Mouse (Mus musculus) stomach, postnatal 0 days (tissue): Measurements from ENCODE around the gene Bcar3. TPM values are rescaled to one million over a fixed set of nuclear protein-coding genes. Genes with fewer than 3 reads are reported as not detected.

ENCODE experiments used
- ATAC-seq: fragments of 200-750 bp; cut with Nextera tagmentation; 2 replicates; pipeline ENCODE4 v1.8.0; 2017; ENCODE audit not compliant: low FRiP score, low TSS enrichment
- DNase-seq: peaks from one replicate; pipeline ENCODE4 v3.0.0-alpha.2; 2016; ENCODE audit warnings: low spot score
- H3K27ac ChIP-seq: fragments of 300-500 bp; sonication (generic); replicated peaks from 2 replicates; pipeline ENCODE4 v1.5.1; 2014; ENCODE audit warnings: mild to moderate bottlenecking, control low read depth
- H3K27me3 ChIP-seq: fragments of 300-500 bp; sonication (generic); 2 replicates; pipeline ENCODE4 v1.6.1; 2014; ENCODE audit warnings: low read length; ENCODE audit not compliant: control insufficient read depth, insufficient read depth
- H3K36me3 ChIP-seq: fragments of 300-500 bp; sonication (generic); 2 replicates; pipeline ENCODE4 v1.6.1; 2014; ENCODE audit warnings: low read length, mixed read lengths; ENCODE audit not compliant: control insufficient read depth, insufficient read depth
- H3K4me1 ChIP-seq: fragments of 300-500 bp; sonication (generic); replicated peaks from 2 replicates; pipeline ENCODE4 v1.6.1; 2014; ENCODE audit warnings: antibody characterized with exemption; ENCODE audit not compliant: control insufficient read depth, insufficient read depth
- H3K4me2 ChIP-seq: fragments of 300-500 bp; sonication (generic); replicated peaks from 2 replicates; pipeline ENCODE4 v1.6.1; 2014; ENCODE audit warnings: low read depth, mild to moderate bottlenecking, control low read depth, moderate library complexity
- H3K4me3 ChIP-seq: fragments of 300-500 bp; sonication (generic); 2 replicates; pipeline ENCODE4 v1.5.1; 2014; ENCODE audit warnings: low read depth, low read length, control low read depth
- H3K9ac ChIP-seq: fragments of 300-500 bp; sonication (generic); 2 replicates; pipeline ENCODE4 v1.6.1; 2014; ENCODE audit warnings: mild to moderate bottlenecking, low read length, control low read depth, mixed read lengths
- H3K9me3 ChIP-seq: fragments of 300-500 bp; sonication (generic); 2 replicates; pipeline ENCODE4 v1.6.1; 2016; ENCODE audit warnings: low read length; ENCODE audit not compliant: control insufficient read depth
- CTCF ChIP-seq: IDR thresholded peaks from 2 replicates; pipeline ENCODE4 v1.5.1; 2016; ENCODE audit warnings: antibody characterized with exemption, low read depth, mild to moderate bottlenecking, moderate library complexity
- EP300 ChIP-seq: optimal IDR thresholded peaks from 2 replicates; pipeline ENCODE3; 2016; ENCODE audit warnings: antibody characterized with exemption
- WGBS: fragments of 180-500 bp; shearing (Covaris S2); extraction: QIAGEN DNeasy Blood & Tissue Kit; methylation state at CpG from one replicate; pipeline ENCODE4 v1.1.7; 2014; 5-methylcytosine and 5-hydroxymethylcytosine counted together
- polyA plus RNA-seq: library from polyadenylated mRNA; unstranded; fragments of >200 nt; fragmentation: Nextera tagmentation; extraction: Ambion mirVana; gene quantifications from 2 replicates; pipeline ENCODE4 v1.2.1, GENCODE M21; 2015

Gene Bcar3
- polyA plus RNA-seq, 1 experiment from 2014 or later: 12.6 TPM

DNA sequence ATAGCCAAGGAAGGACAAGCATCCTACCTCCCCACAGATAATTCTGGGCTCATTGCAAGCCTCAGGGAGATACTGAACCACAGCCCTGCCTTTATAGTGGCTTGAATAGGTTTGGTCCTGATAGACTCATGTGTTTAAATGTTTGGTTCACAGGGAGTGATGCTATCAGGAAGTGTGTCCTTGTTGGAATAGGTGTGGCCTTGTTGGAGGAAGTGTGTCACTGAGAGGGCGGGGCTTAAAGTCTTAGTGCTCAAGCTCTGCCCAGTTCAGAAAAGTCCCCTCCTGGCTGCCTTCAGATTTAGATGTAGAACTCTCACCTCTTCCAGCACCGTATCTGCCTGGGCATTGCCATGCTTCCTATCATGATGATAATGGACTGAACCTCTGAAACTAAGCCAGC, 52.7 kb downstream of the Bcar3 start:
- Histone ChIP-seq H3K9me3 (no peaks in the 10 kb centered on the region), H3K36me3 (no peaks in the 10 kb centered on the region), H3K27ac (no peak overlapping the region), H3K4me2 (no peak overlapping the region), H3K9ac (no peak overlapping the region), H3K4me1 (no peaks in the 10 kb centered on the region), H3K27me3 (no peaks in the 10 kb centered on the region), H3K4me3 (no peak overlapping the region)
- ATAC-seq (peak; percentile 60; the same call in 1 of the 2 replicates), DNase-seq (no peak)
- WGBS: 93% methylated on average over 2 of the region's 2 CpGs
- TF ChIP-seq CTCF (no peak), EP300 (no peak)

- DNase-seq: no peak
- Histone ChIP-seq H3K9me3 (no peaks in the 10 kb centered on the region), H3K9ac (no peak overlapping the region), H3K4me1 (no peaks in the 10 kb centered on the region), H3K36me3 (no peaks in the 10 kb centered on the region), H3K4me3 (no peak overlapping the region), H3K27me3 (no peaks in the 10 kb centered on the region), H3K4me2 (no peak overlapping the region), H3K27ac (no peak overlapping the region)
- WGBS: 66% methylated on average over 5 of the region's 5 CpGs
- no peak for TF ChIP-seq CTCF
- ATAC-seq: 0 out of 2 replicates have a peak, but pooled peaks have one; percentile 69
These were observed 54.7 kb downstream of the Bcar3 start for GRCm38 (mm10) chr3:122348677-122349076.

DNA sequence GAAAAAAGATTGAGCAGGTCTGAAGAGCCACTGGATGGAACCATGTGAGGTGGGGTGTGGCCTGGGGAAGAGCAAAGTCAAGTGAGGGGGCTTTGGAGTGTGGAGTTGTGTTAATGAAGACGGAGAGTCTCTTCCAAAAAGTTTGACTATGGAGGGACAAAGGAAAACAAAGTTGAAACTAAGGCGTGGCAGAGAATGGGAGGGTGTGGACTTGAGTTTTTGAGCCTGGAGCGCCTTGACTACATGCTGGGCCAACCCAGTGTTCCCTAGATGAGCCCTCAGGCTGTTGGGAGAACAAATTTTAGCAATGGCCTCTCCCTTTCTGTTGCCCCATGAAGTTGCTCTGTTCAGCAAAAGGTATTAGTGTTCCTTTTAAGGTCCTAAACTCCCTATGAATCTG, 58.9 kb downstream of the Bcar3 start:
- H3K4me2 ChIP-seq: no peak overlapping the region
- H3K4me1 ChIP-seq: no peaks in the 10 kb centered on the region
- H3K27me3 ChIP-seq: no peaks in the 10 kb centered on the region
- DNase-seq: no peak
- no peak overlapping the region for H3K9ac ChIP-seq
- no peak overlapping the region for H3K27ac ChIP-seq
- H3K4me3 ChIP-seq: no peak overlapping the region
- no peaks in the 10 kb centered on the region for H3K36me3 ChIP-seq
- no peaks in the 10 kb centered on the region for H3K9me3 ChIP-seq
- WGBS: 75% methylated on average over 3 of the region's 3 CpGs
- no peak for ATAC-seq
- TF ChIP-seq EP300 (no peak), CTCF (no peak)

DNA sequence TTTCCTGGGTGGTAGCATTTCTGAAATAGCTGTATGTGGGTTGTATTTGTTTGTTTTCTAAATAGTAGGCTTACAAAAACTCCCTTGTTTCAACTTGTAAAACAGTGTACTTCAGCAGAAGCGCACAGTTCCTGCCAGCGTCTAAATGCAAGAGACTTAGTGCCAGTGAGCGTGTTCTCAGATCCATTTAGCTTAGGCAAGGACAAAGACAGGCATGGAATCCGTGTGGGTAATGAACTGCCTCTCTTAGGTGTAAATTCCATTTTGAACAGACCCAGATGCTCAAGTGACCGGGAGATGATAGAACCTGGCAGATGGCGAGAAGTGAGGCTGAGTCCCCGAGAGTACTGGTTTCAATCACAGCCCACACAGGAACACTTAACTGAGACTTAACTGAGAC, 65.5 kb downstream of the Bcar3 start:
- Histone ChIP-seq H3K4me1 (peaks cover 2% of the 10 kb centered on the region; the same call in 1 of the 2 replicates), H3K27me3 (no peaks in the 10 kb centered on the region), H3K4me3 (no peak overlapping the region), H3K36me3 (no peaks in the 10 kb centered on the region), H3K9me3 (no peaks in the 10 kb centered on the region), H3K27ac (no peak overlapping the region), H3K9ac (no peak overlapping the region), H3K4me2 (no peak overlapping the region)
- 77% methylated on average over 7 of the region's 7 CpGs for WGBS
- DNase-seq: no peak
- TF ChIP-seq CTCF (no peak), EP300 (no peak)
- ATAC-seq: no peak

DNA sequence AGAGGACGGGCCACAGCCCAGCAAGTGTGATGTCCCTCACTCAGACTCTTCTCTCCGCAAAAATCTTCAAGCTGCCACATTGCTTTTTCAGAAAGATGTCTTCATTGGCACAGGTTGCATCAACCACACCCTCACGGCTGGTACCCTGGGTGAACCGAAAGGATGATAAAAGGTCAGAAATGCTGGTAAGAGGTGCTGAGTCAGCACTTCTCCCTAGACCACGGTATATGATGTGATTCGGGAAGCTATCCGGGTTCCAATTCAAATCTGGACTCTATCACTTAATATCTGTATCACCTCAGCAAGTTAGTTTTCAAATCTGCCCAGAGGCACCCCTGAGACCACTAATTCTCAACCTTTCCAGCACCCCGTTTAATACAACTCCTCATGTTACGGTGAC, 66.0 kb downstream of the Bcar3 start:
- H3K27ac ChIP-seq: no peak overlapping the region
- WGBS: 93% methylated on average over 9 of the region's 9 CpGs
- no peak overlapping the region for H3K4me3 ChIP-seq
- DNase-seq: no peak
- no peaks in the 10 kb centered on the region for H3K36me3 ChIP-seq
- H3K4me1 ChIP-seq: peaks cover 4% of the 10 kb centered on the region; the same call in 1 of the 2 replicates
- H3K4me2 ChIP-seq: no peak overlapping the region
- H3K9ac ChIP-seq: no peak overlapping the region
- H3K27me3 ChIP-seq: no peaks in the 10 kb centered on the region
- ATAC-seq: no peak
- TF ChIP-seq EP300 (no peak), CTCF (no peak)
- no peaks in the 10 kb centered on the region for H3K9me3 ChIP-seq

GRCm38 (mm10) chr3:122360721-122361138, 66.8 kb downstream of the Bcar3 start:
- Histone ChIP-seq H3K9ac (no peak overlapping the region), H3K4me3 (no peak overlapping the region), H3K4me2 (no peak overlapping the region), H3K27me3 (no peaks in the 10 kb centered on the region), H3K9me3 (no peaks in the 10 kb centered on the region), H3K36me3 (no peaks in the 10 kb centered on the region), H3K4me1 (peaks cover 5% of the 10 kb centered on the region; the same call in 1 of the 2 replicates), H3K27ac (no peak overlapping the region)
- DNase-seq (no peak), ATAC-seq (peak; percentile 11; the same call in 1 of the 2 replicates)
- WGBS: 39% methylated on average over 5 of the region's 5 CpGs
- TF ChIP-seq EP300: no peak
- TF ChIP-seq CTCF: no peak
